Mouse (Mus musculus): ENCODE results near the gene Furin.

DNA sequence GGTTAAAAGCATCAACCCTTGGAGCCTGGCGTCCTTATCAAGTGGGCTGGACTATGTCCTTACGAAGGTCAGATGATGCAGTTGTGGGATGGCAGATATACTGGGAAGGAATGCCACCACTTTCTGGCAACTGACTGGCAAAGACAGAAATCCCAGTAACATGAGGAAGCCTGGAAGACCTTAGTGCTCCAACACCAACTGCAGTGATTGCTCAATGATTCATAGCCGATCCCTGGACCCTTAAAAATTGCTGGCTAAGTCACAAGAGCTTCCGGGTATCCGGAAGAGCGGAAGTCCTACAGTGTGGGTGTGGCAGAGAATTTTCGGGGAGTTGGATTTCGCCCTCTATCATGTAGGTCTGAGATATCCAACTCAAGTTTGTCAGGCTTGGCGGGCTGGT lies 59.1 kb downstream of the Furin start:
- no peak for TF ChIP-seq CTCF (IDR thresholded peaks at IDR 0.05; ENCODE audit: borderline replicate concordance, control insufficient read depth, extremely low read depth, insufficient read depth, low read length, poor library complexity)
- no peak for TF ChIP-seq POLR2A (IDR thresholded peaks at IDR 0.05; ENCODE audit: control insufficient read depth, extremely low read depth, insufficient read depth, low read length, poor library complexity)
